Mouse (Mus musculus): ENCODE results near the gene Trak2.
"Not testable (repeated sequence)": the region's sequence is repeated elsewhere in the genome, so short reads cannot be mapped to it uniquely, and the experiment has no call there.

Trak2 gene

DNA sequence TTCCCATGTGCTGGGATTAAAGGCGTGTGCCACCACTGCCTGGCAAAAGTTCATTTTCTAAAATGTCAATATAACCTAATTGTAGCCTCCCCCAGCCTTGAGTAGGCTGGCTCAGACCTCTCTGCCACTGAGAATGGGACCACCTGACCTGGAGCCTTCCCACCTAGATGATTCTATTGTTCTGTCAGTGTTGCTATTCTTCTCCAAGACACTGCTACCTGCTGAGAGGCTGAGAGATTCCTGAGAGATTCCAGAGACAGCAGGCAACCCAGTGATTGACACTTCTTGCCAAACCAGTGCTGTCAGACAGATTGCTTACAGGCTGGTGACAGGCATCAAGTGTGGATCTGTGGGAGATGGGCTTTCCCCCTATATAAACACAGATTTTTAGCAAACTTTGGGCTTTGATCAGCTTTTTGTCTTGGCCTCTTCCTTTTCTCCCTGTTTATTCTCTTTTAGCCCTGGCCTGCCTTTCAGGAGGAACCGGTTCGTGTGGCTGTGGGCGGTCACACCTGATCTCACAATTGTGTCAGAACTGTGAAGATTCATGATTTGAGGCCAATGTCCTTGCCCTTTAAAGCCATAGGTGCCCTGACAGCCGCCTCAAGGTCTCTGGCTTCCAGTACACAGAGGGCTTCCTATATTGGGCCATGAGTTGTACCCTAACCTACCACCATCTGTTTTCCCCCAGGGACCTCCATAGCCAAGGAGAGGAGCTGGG is 83.2 kb downstream of the Trak2 start:
- DNase-seq (ENCODE audit: low read depth, low spot score): no peak

DNA sequence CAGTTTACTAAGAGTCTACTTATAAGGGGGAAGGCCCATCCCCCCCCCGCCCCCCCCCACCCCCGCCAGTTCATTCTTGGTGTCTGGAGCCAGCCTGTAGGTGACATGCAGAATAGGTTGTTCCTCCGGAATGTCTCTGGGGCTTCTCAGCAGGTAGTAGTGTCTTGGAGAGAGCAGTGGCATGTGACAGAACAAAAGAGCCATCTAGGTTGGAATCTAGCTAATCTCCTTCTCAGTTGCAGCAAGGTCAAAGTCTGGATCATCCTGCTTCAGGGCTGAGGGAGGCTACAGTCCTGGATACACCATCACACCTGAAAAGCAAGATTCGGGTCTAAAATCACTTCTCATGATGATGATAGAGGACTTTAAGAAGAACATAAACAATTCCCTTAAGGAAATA is 87.6 kb downstream of the Trak2 start:
- DNase-seq (ENCODE audit: low read depth, low spot score): no peak

DNA sequence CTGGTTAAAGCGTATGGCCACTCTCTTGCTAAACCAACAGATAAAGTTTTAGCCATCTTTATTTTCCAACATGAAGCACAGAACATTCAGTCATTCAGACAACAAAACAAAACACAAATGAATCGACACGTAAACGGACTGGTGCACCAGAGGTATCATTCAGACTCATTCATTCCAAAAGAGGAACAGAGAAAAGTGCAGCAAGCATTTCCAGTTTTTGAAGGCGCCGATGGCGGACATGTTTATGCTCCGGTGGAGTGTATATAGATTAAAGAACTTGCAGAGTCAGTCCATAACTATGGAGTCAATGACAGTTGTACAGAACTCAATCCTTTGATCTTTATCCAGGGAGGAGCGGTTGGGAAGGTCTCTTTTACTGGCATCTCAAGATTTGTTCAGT is 90.0 kb downstream of the Trak2 start:
- DNase-seq (ENCODE audit: low read depth, low spot score): not testable (repeated sequence)

DNA sequence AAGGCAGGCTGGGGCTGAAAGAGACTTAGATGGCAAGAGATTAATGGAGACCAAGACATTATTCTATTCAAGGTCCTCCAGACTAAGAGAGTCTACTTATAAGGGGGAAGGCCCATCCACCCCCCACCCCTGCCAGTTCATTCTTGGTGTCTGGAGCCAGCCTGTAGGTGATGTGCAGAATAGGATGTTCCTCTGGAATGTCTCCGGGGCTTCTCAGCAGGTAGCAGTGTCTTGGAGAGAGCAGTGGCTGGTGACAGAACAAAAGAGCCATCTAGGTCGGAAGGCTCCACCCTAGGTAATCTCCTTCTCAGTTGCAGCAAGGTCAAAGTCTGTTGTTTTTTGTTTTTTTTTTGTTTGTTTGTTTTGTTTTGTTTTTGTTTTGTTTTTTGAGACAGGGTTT is 93.9 kb downstream of the Trak2 start:
- not testable (repeated sequence) for DNase-seq (ENCODE audit: low read depth, low spot score)

DNA sequence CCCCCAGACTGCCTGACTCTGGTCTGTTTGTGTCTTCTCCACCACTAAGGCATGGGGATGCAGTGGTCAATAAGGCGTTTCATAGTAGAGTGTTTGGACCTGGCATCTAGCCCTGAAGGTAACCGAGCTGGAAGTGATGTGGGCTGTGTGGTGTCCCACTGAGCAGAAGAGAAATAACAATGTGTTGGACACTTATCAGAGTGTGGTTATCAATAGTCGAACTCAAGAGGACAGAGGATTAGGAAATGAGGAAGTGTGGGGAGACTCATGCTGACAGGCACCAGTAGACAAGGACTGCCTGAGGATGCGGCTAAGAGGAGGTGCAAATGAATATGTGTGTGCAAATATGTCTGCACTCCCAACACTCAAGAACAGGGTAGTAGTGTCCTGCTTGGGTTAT is 96.7 kb downstream of the Trak2 start:
- DNase-seq (ENCODE audit: low read depth, low spot score): not testable (repeated sequence)

DNA sequence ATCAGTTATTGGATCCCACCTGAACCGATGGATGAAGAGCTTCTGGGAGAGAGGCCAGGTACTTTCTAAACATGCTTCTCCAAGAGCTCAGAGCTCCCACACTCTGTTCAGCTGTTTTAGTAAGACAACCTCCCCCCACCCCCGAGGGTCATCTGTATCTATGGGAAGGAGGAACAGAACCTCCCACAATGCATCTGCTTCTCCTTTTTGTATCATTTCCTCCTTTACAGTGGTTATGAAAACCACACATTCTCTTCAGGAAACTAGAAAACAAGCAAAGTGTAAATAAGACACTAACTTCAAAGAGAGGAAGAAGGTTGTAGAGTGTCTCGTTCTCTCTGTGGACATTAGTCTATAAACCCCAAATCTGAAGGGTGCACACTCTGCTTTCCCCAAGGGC is 112.6 kb downstream of the Trak2 start:
- DNase-seq (ENCODE audit: low read depth, low spot score): not testable (repeated sequence)

DNA sequence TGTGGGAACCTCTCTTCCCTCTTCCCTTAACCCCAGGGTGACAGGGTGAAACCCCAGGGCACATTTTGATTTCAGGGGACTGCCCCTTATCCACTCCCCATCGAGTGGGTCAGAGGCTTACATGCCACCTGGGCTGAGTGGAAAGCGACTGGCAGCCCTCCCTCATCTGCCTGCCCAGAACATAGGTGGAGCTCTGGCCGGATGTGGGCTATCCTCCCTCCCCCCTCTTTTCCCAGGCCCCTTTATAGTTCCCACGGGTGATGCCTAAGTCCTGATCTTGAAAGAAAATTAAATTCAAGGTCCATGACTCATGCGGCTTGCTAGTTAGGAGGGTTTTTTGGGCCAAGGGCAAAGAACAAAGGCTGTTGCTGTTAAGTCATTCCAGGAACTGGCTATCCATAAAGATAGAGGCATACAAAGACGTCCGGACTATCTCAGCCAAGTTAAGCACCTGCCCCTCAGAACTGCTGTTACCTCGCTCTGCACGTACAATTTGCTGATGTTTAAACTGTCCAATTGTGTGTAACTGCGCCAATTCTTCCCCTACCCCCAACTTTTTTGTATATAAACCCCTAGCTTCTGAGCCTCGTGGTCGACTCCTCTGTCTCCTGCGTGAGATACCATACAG is 113.4 kb downstream of the Trak2 start:
- DNase-seq (ENCODE audit: low read depth, low spot score): not testable (repeated sequence)

DNA sequence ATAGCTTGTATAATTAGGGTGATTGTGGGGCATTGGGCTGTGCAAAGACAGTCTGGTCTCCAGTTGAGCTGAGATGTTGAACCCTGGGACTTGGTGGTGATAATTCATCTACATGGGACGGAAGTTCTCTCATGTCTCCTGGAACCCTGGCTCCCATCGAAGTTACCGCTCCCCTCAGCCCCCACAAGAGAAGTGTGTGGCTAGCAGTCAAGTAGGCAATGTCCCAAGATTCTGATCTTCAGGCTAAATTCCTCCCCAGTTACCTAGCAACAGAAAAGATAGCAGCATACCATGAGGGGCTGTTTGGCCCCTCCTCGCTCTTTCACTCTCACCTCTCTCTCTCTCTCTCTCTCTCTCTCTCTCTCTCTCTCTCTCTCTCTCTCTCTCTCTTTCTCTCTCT is 114.1 kb downstream of the Trak2 start:
- DNase-seq (ENCODE audit: low read depth, low spot score): peak; percentile 18

DNA sequence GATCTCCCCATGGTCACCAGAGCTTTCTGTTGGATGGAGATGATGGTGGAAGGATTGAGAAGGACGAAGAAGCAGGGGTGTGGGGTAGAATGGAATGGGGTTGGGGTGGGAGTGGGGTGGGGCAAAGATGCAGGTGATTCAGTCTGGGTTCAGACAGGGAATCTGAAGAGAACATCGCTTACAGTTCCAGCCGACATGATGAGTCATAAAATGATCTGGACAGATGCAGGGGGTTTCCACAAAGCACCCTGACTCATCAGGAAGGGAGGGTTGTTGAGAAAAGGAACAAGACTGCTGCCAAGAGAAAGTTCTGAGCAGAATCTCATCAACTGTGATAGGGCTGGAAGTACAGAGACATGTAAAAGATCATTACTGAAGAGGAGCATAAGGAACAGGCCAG is 116.4 kb downstream of the Trak2 start:
- peak; percentile 67 for DNase-seq (ENCODE audit: low read depth, low spot score)

Data from brain, adult 2 months (tissue).